Mouse (Mus musculus) forebrain, embryonic 12.5 days (tissue): Measurements from ENCODE around the gene Scyl1. TPM values are rescaled to one million over a fixed set of nuclear protein-coding genes. Genes with fewer than 3 reads are reported as not detected.
A peak's percentile ranks its signal among the peaks of the same experiment; 100 is the strongest.

Experiments
- ATAC-seq: fragments of 200-750 bp; cut with Nextera tagmentation; 2 replicates; pipeline ENCODE4 v1.8.0; 2017; ENCODE audit warnings: moderate TSS enrichment; ENCODE audit not compliant: low FRiP score
- H3K27ac ChIP-seq: fragments of 300-500 bp; sonication (generic); 2 replicates; pipeline ENCODE4 v1.5.1; 2016; ENCODE audit warnings: mild to moderate bottlenecking
- H3K27me3 ChIP-seq: fragments of 300-500 bp; sonication (generic); 2 replicates; pipeline ENCODE4 v1.6.1; 2016; ENCODE audit warnings: mild to moderate bottlenecking
- H3K36me3 ChIP-seq: fragments of 300-500 bp; sonication (generic); replicated peaks from 2 replicates; pipeline ENCODE4 v1.6.1; 2016; ENCODE audit warnings: mild to moderate bottlenecking
- H3K4me1 ChIP-seq: fragments of 300-500 bp; sonication (generic); 2 replicates; pipeline ENCODE4 v1.6.1; 2016
- H3K4me2 ChIP-seq: fragments of 300-500 bp; sonication (generic); 2 replicates; pipeline ENCODE4 v1.6.1; 2016; ENCODE audit warnings: mild to moderate bottlenecking, moderate library complexity
- H3K4me3 ChIP-seq: fragments of 300-500 bp; sonication (generic); replicated peaks from 2 replicates; pipeline ENCODE4 v1.5.1; 2016; ENCODE audit warnings: mild to moderate bottlenecking
- H3K9ac ChIP-seq: fragments of 300-500 bp; sonication (generic); 2 replicates; pipeline ENCODE4 v1.6.1; 2016; ENCODE audit warnings: mild to moderate bottlenecking
- H3K9me3 ChIP-seq: fragments of 300-500 bp; sonication (generic); 2 replicates; pipeline ENCODE4 v1.6.1; 2016
- WGBS: fragments of 180-500 bp; shearing (Covaris S2); methylation state at CpG from one replicate; pipeline ENCODE4 v1.1.7; 2016; 5-methylcytosine and 5-hydroxymethylcytosine counted together
- polyA plus RNA-seq: library from polyadenylated mRNA; unstranded; fragments of >200 nt; fragmentation: Nextera tagmentation; extraction: Ambion mirVana; gene quantifications from 2 replicates; pipeline ENCODE4 v1.2.1, GENCODE M21; 2016

The Scyl1 gene
- polyA plus RNA-seq, 1 experiment from 2014 or later = 65.3 TPM

GRCm38 (mm10) chr19:5728631-5729443, 42.4 kb downstream of the Scyl1 start:
- H3K27ac ChIP-seq = peak overlapping the region; percentile 95
- peak; percentile 33 for ATAC-seq
- WGBS = 11% methylated on average over 37 of the region's 37 CpGs

GRCm38 (mm10) chr19:5727701-5728100, 43.5 kb downstream of the Scyl1 start:
- Histone ChIP-seq H3K9me3 (no peaks in the 10 kb centered on the region), H3K9ac (peak overlapping the region; percentile 97), H3K4me3 (peak overlapping the region; percentile 87), H3K4me2 (peak overlapping the region; percentile 98), H3K4me1 (peaks cover 64% of the 10 kb centered on the region), H3K27me3 (peaks cover 4% of the 10 kb centered on the region; the same call in 1 of the 2 replicates), H3K36me3 (peaks cover 30% of the 10 kb centered on the region), H3K27ac (peak overlapping the region; percentile 95; the same call in 1 of the 2 replicates)
- ATAC-seq = peak; percentile 7; the same call in 1 of the 2 replicates
- WGBS = 6% methylated on average over 14 of the region's 14 CpGs

More at GRCm38 (mm10) chr19:5728631-5729443, 42.4 kb downstream of the Scyl1 start:
- peaks cover 21% of the 10 kb centered on the region for H3K36me3 ChIP-seq
- no peaks in the 10 kb centered on the region for H3K9me3 ChIP-seq
- peak overlapping the region; percentile 87 for H3K4me3 ChIP-seq
- H3K4me2 ChIP-seq = peak overlapping the region; percentile 98
- peaks cover 4% of the 10 kb centered on the region; the same call in 1 of the 2 replicates for H3K27me3 ChIP-seq
- peaks cover 64% of the 10 kb centered on the region for H3K4me1 ChIP-seq
- peak overlapping the region; percentile 97 for H3K9ac ChIP-seq

- Histone ChIP-seq H3K9ac (peak overlapping the region; percentile 97), H3K36me3 (peaks cover 37% of the 10 kb centered on the region), H3K27me3 (peaks cover 4% of the 10 kb centered on the region; the same call in 1 of the 2 replicates), H3K4me1 (peaks cover 63% of the 10 kb centered on the region), H3K4me2 (peak overlapping the region; percentile 98), H3K27ac (no peak overlapping the region; the same call in 1 of the 2 replicates), H3K9me3 (no peaks in the 10 kb centered on the region), H3K4me3 (peak overlapping the region; percentile 87)
- ATAC-seq = no peak
- WGBS = 84% methylated on average over 15 of the region's 15 CpGs
Measured at GRCm38 (mm10) chr19:5726961-5727578, 44.1 kb downstream of the Scyl1 start.

GRCm38 (mm10) chr19:5725767-5726515, 45.3 kb downstream of the Scyl1 start, which contains the start of gene Ehbp1l1:
Gene Ehbp1l1 (minus strand): TSS chr19:5726317.
- no peaks in the 10 kb centered on the region for H3K9me3 ChIP-seq
- H3K4me1 ChIP-seq = peaks cover 57% of the 10 kb centered on the region
- H3K27ac ChIP-seq = 0 out of 2 replicates have a peak within 1 kb of the TSS, but pooled peaks have one; percentile 9
- no peak for ATAC-seq
- H3K36me3 ChIP-seq = peaks cover 48% of the 10 kb centered on the region
- H3K9ac ChIP-seq = peak within 1 kb of the TSS; percentile 97
- WGBS = 18% methylated on average over 48 of the region's 49 CpGs
- peak within 1 kb of the TSS; percentile 37 for H3K4me3 ChIP-seq
- H3K27me3 ChIP-seq = peaks cover 4% of the 10 kb centered on the region; the same call in 1 of the 2 replicates
- H3K4me2 ChIP-seq = peak within 1 kb of the TSS; percentile 98

GRCm38 (mm10) chr19:5725029-5725707, 46.1 kb downstream of the Scyl1 start:
- WGBS = 84% methylated on average over 12 of the region's 12 CpGs
- Histone ChIP-seq H3K36me3 (peaks cover 56% of the 10 kb centered on the region), H3K4me1 (peaks cover 49% of the 10 kb centered on the region), H3K27ac (0 out of 2 replicates have a peak overlapping the region, but pooled peaks have one; percentile 9), H3K9ac (no peak overlapping the region), H3K9me3 (no peaks in the 10 kb centered on the region), H3K4me2 (peak overlapping the region; percentile 98), H3K4me3 (peak overlapping the region; percentile 37; the same call in 1 of the 2 replicates), H3K27me3 (peaks cover 4% of the 10 kb centered on the region; the same call in 1 of the 2 replicates)
- ATAC-seq = no peak

GRCm38 (mm10) chr19:5724549-5724941, 46.7 kb downstream of the Scyl1 start:
- 80% methylated on average over 7 of the region's 7 CpGs for WGBS
- Histone ChIP-seq H3K9me3 (no peaks in the 10 kb centered on the region), H3K4me2 (no peak overlapping the region), H3K36me3 (peaks cover 62% of the 10 kb centered on the region), H3K4me3 (0 out of 2 replicates have a peak overlapping the region, but pooled peaks have one; percentile 5), H3K27me3 (peaks cover 4% of the 10 kb centered on the region; the same call in 1 of the 2 replicates), H3K4me1 (peaks cover 43% of the 10 kb centered on the region), H3K9ac (no peak overlapping the region), H3K27ac (no peak overlapping the region)
- ATAC-seq = no peak

GRCm38 (mm10) chr19:5723934-5724548, 47.2 kb downstream of the Scyl1 start:
- WGBS = 74% methylated on average over 4 of the region's 4 CpGs
- Histone ChIP-seq H3K27me3 (peaks cover 4% of the 10 kb centered on the region; the same call in 1 of the 2 replicates), H3K4me1 (peaks cover 43% of the 10 kb centered on the region), H3K27ac (no peak overlapping the region; the same call in 1 of the 2 replicates), H3K4me2 (no peak overlapping the region), H3K9me3 (no peaks in the 10 kb centered on the region), H3K9ac (no peak overlapping the region), H3K4me3 (0 out of 2 replicates have a peak overlapping the region, but pooled peaks have one; percentile 5), H3K36me3 (peaks cover 67% of the 10 kb centered on the region)
- no peak for ATAC-seq

GRCm38 (mm10) chr19:5722848-5723425, 48.3 kb downstream of the Scyl1 start:
- no peaks in the 10 kb centered on the region for H3K9me3 ChIP-seq
- ATAC-seq = no peak
- H3K9ac ChIP-seq = no peak overlapping the region
- no peak overlapping the region for H3K4me3 ChIP-seq
- peaks cover 73% of the 10 kb centered on the region for H3K36me3 ChIP-seq
- no peak overlapping the region for H3K27ac ChIP-seq
- WGBS = 93% methylated on average over 7 of the region's 7 CpGs
- peaks cover 4% of the 10 kb centered on the region; the same call in 1 of the 2 replicates for H3K27me3 ChIP-seq
- no peak overlapping the region for H3K4me2 ChIP-seq
- peaks cover 34% of the 10 kb centered on the region for H3K4me1 ChIP-seq

- no peaks in the 10 kb centered on the region for H3K9me3 ChIP-seq
- H3K4me2 ChIP-seq = no peak overlapping the region
- 0 out of 2 replicates have a peak, but pooled peaks cover under 1% of the 10 kb centered on the region for H3K27me3 ChIP-seq
- no peak overlapping the region for H3K27ac ChIP-seq
- no peak overlapping the region for H3K9ac ChIP-seq
- WGBS = 91% methylated on average over 6 of the region's 6 CpGs
- H3K36me3 ChIP-seq = peaks cover 85% of the 10 kb centered on the region
- H3K4me3 ChIP-seq = no peak overlapping the region
- H3K4me1 ChIP-seq = peaks cover 31% of the 10 kb centered on the region
- ATAC-seq = no peak
Measured at GRCm38 (mm10) chr19:5721233-5721632, 50.0 kb downstream of the Scyl1 start.

GRCm38 (mm10) chr19:5716955-5717354, 54.3 kb downstream of the Scyl1 start:
- Histone ChIP-seq H3K27ac (0 out of 2 replicates have a peak overlapping the region, but pooled peaks have one; percentile 26), H3K27me3 (0 out of 2 replicates have a peak, but pooled peaks cover 6% of the 10 kb centered on the region), H3K4me2 (no peak overlapping the region), H3K4me1 (peaks cover 26% of the 10 kb centered on the region), H3K9ac (no peak overlapping the region), H3K4me3 (no peak overlapping the region), H3K9me3 (no peaks in the 10 kb centered on the region), H3K36me3 (peaks cover 74% of the 10 kb centered on the region)
- 0 out of 2 replicates have a peak, but pooled peaks have one; percentile 22 for ATAC-seq
- WGBS = 65% methylated on average over 10 of the region's 10 CpGs
